Mouse (Mus musculus) fat pad, adult 2 months (tissue): ENCODE data around the gene B3galt5.

Source experiments
- DNase-seq: peaks from one replicate; pipeline ENCODE4 v3.0.0-alpha.2; 2011; ENCODE audit warnings: low read depth, low spot score; ENCODE audit errors: extremely low read depth

B3galt5 gene

DNA sequence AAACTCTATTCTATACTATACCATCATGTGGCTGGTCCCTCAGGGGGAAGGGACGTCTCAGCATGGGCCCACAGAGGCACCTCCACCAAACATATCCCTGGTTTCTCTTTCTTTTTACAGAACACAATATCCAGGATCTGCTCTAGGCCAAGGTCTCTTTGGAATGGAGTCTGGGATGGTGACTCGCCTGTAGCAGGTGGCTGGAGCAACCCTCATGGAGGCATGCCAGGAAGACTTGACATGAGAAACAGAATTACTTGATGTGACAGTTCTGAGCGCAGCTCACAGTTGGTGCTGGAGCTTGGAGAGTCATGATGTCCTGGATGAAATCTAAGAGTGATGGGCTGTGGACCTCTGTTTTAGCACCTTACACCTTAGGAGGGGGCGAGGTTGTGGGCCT, 104.0 kb downstream of the B3galt5 start:
- no peak for DNase-seq

- DNase-seq = no peak
These were observed 105.7 kb downstream of the B3galt5 start for GRCm38 (mm10) chr16:96341269-96341668.

- no peak for DNase-seq
These were observed 106.3 kb downstream of the B3galt5 start for GRCm38 (mm10) chr16:96341945-96342344.

DNA sequence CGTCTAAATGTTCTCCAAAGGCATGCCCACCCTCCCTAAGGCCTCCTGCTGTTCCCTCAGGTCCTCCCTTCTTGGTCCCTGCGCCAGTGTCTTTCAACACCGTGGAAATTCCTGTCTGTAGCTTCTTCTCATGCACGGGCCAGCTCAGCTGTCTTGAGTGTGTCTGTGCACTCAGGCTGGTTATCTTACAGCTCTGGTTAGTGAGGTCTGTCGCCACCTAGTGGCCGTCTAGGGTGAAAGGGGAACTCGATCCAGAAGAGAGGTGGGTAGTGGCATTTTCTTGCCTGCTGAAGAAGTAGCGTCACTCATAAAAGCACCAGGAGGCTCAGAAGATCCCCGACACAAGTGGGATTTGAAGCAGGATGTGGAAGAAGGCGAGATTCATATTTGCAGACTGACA, 109.5 kb downstream of the B3galt5 start:
- DNase-seq = no peak

DNA sequence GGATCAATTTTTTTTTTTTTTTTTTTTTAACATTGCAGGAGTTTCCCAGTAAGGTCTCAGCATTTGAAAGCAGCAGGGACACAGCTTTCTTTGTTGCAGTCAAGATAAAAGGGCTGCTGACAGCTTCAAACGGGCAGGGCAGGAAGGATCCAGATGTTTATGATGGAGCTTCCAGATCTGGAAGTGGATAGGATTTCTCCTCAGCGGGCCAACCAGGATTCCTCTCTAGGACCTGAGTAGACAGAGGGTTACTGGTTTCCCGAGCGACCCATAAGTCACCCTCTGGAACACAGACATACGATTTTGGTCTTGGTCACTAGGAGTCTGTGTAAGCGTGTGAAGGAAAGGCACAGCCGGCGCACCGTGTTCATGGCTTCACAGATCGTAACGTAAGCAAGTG, 112.5 kb downstream of the B3galt5 start:
- DNase-seq = no peak

DNA sequence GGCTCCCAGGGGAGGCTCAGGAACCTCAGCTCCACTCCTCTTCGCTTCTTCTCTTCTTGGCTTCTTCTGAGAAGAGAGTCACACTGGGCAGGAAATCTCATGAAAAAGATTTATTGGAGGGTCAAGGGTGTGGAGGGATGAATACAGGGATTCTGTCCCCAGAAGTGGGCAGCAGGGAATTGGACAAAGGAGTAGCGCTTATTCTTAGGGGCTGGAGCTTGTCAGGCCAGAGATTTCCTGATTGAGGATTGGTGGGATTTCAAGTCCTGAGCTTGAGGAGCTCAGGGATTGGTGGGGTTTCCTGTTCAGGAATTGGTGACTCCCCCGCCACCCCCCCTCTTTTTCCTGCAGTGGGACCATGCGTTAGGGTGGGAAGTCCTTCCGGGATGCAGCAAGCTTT, 113.2 kb downstream of the B3galt5 start:
- DNase-seq = no peak

DNA sequence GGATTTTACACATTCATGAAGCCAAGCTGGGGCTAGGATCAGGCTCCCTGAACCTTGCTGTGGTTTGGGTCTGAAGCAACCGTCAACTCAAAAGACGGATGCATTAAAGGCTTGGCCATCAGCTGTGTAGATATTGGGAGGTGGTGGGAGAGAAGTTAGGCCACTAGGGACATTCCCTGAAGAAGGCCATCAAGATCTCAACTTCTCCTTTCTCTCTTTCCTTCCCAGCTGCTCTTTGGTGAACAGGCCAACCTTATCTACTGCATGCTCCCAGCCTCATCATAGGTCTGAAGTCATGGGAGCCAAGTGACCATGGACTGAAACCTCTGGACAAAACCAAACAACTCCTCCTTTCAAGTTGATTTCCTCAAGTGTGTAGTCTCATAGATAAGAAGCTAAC, 115.9 kb downstream of the B3galt5 start:
- no peak for DNase-seq

DNA sequence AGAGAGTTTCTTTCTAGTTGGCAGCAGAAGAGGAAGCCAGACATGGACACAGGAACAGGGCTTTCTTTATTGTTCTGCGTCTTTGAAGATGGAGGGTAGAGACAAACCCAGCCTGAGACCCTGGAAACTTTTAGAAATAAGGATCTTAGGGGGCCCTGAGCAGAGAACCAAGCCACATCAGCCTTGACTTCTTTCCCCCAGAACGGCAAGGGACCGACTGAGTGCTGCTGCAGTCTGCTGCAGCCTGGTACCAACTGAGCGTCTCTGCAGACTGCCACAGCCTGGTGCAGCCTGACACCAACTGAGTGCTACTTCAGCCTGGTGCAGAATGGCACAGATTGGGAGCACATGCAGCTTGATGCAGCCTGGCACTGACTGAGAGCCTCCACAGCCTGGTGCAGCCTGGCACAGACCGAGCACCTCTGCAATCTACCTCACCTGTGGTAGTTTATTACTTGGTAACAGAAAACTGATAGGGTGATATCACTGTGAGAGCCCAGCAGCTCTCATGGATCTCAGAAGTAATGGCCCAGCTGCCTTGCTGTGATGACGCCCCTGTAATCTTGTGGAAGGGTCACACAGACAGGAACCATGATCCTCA, 117.8 kb downstream of the B3galt5 start:
- no peak for DNase-seq

GRCm38 (mm10) chr16:96353996-96354395, 118.4 kb downstream of the B3galt5 start:
- no peak for DNase-seq

GRCm38 (mm10) chr16:96357903-96358302, 122.3 kb downstream of the B3galt5 start:
- no peak for DNase-seq

DNA sequence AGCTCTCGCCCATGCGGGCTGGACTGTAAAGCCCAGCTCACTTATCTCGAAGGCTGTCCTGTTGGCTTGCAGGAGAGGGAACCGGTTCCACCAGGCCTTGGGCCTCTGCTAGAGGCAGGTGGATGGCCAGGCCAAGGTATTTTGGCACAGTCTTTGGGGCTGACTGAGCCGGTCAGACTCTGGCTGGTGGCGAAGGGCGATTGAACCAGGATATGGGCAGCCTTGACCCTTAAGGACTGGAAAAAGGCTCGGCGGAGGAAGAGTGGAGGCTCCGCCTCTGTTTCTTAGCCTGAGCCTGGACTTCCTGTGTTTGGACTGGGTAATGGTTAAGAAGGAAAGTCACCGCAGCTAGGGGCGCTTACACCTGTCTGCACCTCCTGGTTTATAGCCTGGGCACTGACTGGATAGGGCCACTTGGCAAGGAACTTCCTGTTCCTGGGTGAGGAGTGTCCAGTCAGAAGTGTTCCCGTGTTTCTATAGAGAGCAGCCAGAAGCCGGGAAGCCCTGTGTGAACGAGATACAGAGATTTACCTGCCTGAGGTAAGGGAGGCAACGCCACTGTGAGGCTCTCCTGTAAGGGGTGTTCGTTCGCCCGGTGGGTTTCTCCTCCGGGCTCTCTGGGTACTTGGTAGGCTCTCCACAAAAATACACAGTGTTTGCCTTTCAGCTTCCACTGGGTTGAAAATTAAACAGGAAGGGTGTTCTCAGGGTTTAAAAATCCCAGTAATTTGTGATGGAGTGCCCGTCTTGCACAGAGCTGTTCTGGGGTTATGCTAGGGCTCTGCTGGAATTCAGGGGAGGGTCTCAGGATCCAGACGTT, 125.9 kb downstream of the B3galt5 start:
- no peak for DNase-seq

GRCm38 (mm10) chr16:96362873-96363272, 127.3 kb downstream of the B3galt5 start:
- DNase-seq = no peak

- no peak for DNase-seq
These were observed 127.7 kb downstream of the B3galt5 start for GRCm38 (mm10) chr16:96363277-96363676.

GRCm38 (mm10) chr16:96364870-96365269, 129.3 kb downstream of the B3galt5 start:
- DNase-seq = no peak
